Mouse (Mus musculus): ENCODE measurements around the gene Nsd1.
"Not testable (repeated sequence)": the region's sequence is repeated elsewhere in the genome, so short reads cannot be mapped to it uniquely, and the experiment has no call there.

The Nsd1 gene

GRCm38 (mm10) chr13:55209649-55210192 lies at the start of gene Nsd1:
Gene Nsd1 (plus strand): TSS chr13:55209782.
- no peak for DNase-seq (ENCODE audit: low spot score)

GRCm38 (mm10) chr13:55162365-55162764 lies 47.2 kb upstream of the Nsd1 start:
- no peak for DNase-seq (ENCODE audit: low spot score)

GRCm38 (mm10) chr13:55163553-55163952 lies 46.0 kb upstream of the Nsd1 start:
- DNase-seq (ENCODE audit: low spot score), result no peak

GRCm38 (mm10) chr13:55165831-55166339 lies 43.7 kb upstream of the Nsd1 start:
- DNase-seq (ENCODE audit: low spot score), result no peak

GRCm38 (mm10) chr13:55166806-55167725 lies 42.5 kb upstream of the Nsd1 start:
- no peak for DNase-seq (ENCODE audit: low spot score)

- DNase-seq (ENCODE audit: low spot score), result no peak
These were observed 41.8 kb upstream of the Nsd1 start for GRCm38 (mm10) chr13:55167798-55168197.

GRCm38 (mm10) chr13:55168255-55168654 lies 41.3 kb upstream of the Nsd1 start:
- DNase-seq (ENCODE audit: low spot score), result no peak

GRCm38 (mm10) chr13:55168958-55169369 lies 40.6 kb upstream of the Nsd1 start:
- DNase-seq (ENCODE audit: low spot score), result no peak

- DNase-seq (ENCODE audit: low spot score), result peak; percentile 57
These were observed 37.9 kb upstream of the Nsd1 start for GRCm38 (mm10) chr13:55171517-55172335.

GRCm38 (mm10) chr13:55172336-55172770 lies 37.2 kb upstream of the Nsd1 start:
- DNase-seq (ENCODE audit: low spot score), result no peak

- DNase-seq (ENCODE audit: low spot score), result no peak
These were observed 35.2 kb upstream of the Nsd1 start for GRCm38 (mm10) chr13:55174347-55174746.

GRCm38 (mm10) chr13:55176265-55176664 lies 33.3 kb upstream of the Nsd1 start:
- no peak for DNase-seq (ENCODE audit: low spot score)

GRCm38 (mm10) chr13:55177903-55178496 lies 31.6 kb upstream of the Nsd1 start:
- no peak for DNase-seq (ENCODE audit: low spot score)

- peak; percentile 90 for DNase-seq (ENCODE audit: low spot score)
These were observed 31.0 kb upstream of the Nsd1 start for GRCm38 (mm10) chr13:55178556-55178955.

- no peak for DNase-seq (ENCODE audit: low spot score)
These were observed 30.0 kb upstream of the Nsd1 start for GRCm38 (mm10) chr13:55179591-55179990.

GRCm38 (mm10) chr13:55181786-55182172 lies 27.8 kb upstream of the Nsd1 start:
- DNase-seq (ENCODE audit: low spot score), result no peak

- peak; percentile 85 for DNase-seq (ENCODE audit: low spot score)
These were observed 27.2 kb upstream of the Nsd1 start for GRCm38 (mm10) chr13:55182173-55182894.

- DNase-seq (ENCODE audit: low spot score), result no peak
These were observed 26.2 kb upstream of the Nsd1 start for GRCm38 (mm10) chr13:55183382-55183781.

- not testable (repeated sequence) for DNase-seq (ENCODE audit: low spot score)
These were observed 22.5 kb upstream of the Nsd1 start for GRCm38 (mm10) chr13:55187062-55187461.

- DNase-seq (ENCODE audit: low spot score), result peak; percentile 73
These were observed 20.0 kb upstream of the Nsd1 start for GRCm38 (mm10) chr13:55189531-55190107.

Measured in embryo, embryonic 10.5 days (tissue).